Mouse (Mus musculus) frontal cortex, postnatal 10 days (tissue): ENCODE results near the gene Cd68.
"Not testable (repeated sequence)": the region's sequence is repeated elsewhere in the genome, so short reads cannot be mapped to it uniquely, and the experiment has no call there.

ENCODE experiments used
- DNase-seq, 2 experiments: peaks; one replicate each; pipeline ENCODE4 v3.0.0; 2022; ENCODE audit warnings: low spot score in 2 of 2, mixed read lengths in 1 of 2

Gene Cd68

GRCm38 (mm10) chr11:69629802-69630201 lies 36.2 kb downstream of the Cd68 start:
- DNase-seq: no peak

- peak in 1 of 2 experiments; percentile 62 for DNase-seq
Observed at GRCm38 (mm10) chr11:69628286-69628685, 37.7 kb downstream of the Cd68 start.

GRCm38 (mm10) chr11:69624339-69624738 lies 41.6 kb downstream of the Cd68 start:
- not testable (repeated sequence) for DNase-seq

GRCm38 (mm10) chr11:69623006-69623405 lies 42.9 kb downstream of the Cd68 start:
- no peak for DNase-seq

- DNase-seq: no peak
Observed at GRCm38 (mm10) chr11:69622406-69622805, 43.5 kb downstream of the Cd68 start.

- DNase-seq: peak in 1 of 2 experiments; percentile 52
Observed at GRCm38 (mm10) chr11:69621571-69622268, 44.2 kb downstream of the Cd68 start, which contains the start of gene Sat2. Gene Sat2 (plus strand): TSS chr11:69622024.

- DNase-seq: no peak
Observed at GRCm38 (mm10) chr11:69620394-69621081, 45.4 kb downstream of the Cd68 start.

GRCm38 (mm10) chr11:69617805-69618204 lies 48.1 kb downstream of the Cd68 start, which contains the start of gene Shbg:
Gene Shbg (minus strand): TSS chr11:69617905.
- no peak for DNase-seq

- no peak for DNase-seq
Observed at GRCm38 (mm10) chr11:69616781-69617180, 49.2 kb downstream of the Cd68 start.

- DNase-seq: not testable (repeated sequence)
Observed at GRCm38 (mm10) chr11:69614257-69614588, 51.7 kb downstream of the Cd68 start.
